ENCODE assay signal across 26 mouse cellular contexts in the genomic region with DNA sequence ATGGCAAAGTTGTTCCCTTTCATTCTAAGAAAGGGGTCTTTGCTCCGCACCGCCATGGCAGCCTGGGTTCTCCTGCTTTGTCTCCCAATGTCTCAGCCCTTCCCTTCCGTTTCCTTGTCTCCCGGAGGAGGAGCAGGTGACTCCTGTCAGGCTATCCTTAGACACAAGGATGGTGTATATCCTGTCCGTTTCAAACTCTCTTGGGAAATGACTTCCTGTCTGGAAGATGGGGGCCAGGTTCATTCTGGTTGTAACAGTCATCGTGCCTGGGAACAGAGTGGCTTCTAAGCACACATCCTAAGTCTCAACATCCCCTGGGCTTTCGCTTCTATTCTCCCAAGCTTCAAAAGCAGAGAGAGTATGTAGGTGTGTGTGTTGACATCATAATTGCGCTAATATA.
"Had no signal": no experiment of that assay in that cellular context is flagged by ENCODE, and none has a peak within 500 bp of the region (broad histone marks: within the 10 kb centered on the region; RNA-seq: fewer than 3 reads in every experiment).

No protein-coding gene starts in this region.

- H3K4me3 ChIP-seq: gastrocnemius, adult 2 months; heart, embryonic 13.5 days; heart, embryonic 15.5 days; hindbrain, embryonic 10.5 days; hindbrain, embryonic 12.5 days; intestine, embryonic 15.5 days; kidney, embryonic 15.5 days; limb, embryonic 13.5 days; limb, embryonic 15.5 days; liver, embryonic 12.5 days had no signal

- H3K27me3 ChIP-seq: heart, embryonic 13.5 days; heart, embryonic 15.5 days; hindbrain, embryonic 12.5 days; intestine, embryonic 15.5 days; kidney, embryonic 15.5 days; limb, embryonic 15.5 days; liver, embryonic 12.5 days had no signal

- ATAC-seq: hindbrain, embryonic 16.5 days; inflammation-experienced regulatory T-cells, adult 6 months; intestine, embryonic 15.5 days; intestine, postnatal 0 days; liver, embryonic 12.5 days had no signal

- H3K36me3 ChIP-seq: heart, embryonic 13.5 days; heart, embryonic 15.5 days; hindbrain, embryonic 10.5 days; hindbrain, embryonic 12.5 days; intestine, embryonic 15.5 days; kidney, embryonic 15.5 days; limb, embryonic 13.5 days; limb, embryonic 15.5 days; liver, embryonic 12.5 days had no signal

- DNase-seq: gastrocnemius, adult 2 months; gastrocnemius, postnatal 10 days; gastrocnemius, postnatal 25 days; kidney, adult 18-20 months; kidney, adult 9 months; kidney, postnatal 14 days; kidney, postnatal 36 days; layer of hippocampus, adult 9-11 months; layer of hippocampus, postnatal 36 days; left cerebral cortex, postnatal 4 days; lung, adult 18-20 months had no signal

- H3K9me3 ChIP-seq: heart, embryonic 13.5 days; heart, embryonic 15.5 days; hindbrain, embryonic 10.5 days; hindbrain, embryonic 12.5 days; intestine, embryonic 15.5 days; kidney, embryonic 15.5 days; limb, embryonic 13.5 days; limb, embryonic 15.5 days had no signal

- H3K4me1 ChIP-seq: hindbrain, embryonic 10.5 days; hindbrain, embryonic 12.5 days; intestine, embryonic 15.5 days; kidney, embryonic 15.5 days; liver, embryonic 12.5 days had no signal

- H3K27ac ChIP-seq: gastrocnemius, adult 2 months; heart, embryonic 13.5 days; heart, embryonic 15.5 days; hindbrain, embryonic 10.5 days; hindbrain, embryonic 12.5 days; hindbrain, embryonic 14.5 days; intestine, embryonic 15.5 days; kidney, embryonic 15.5 days; kidney, postnatal 0 days; limb, embryonic 13.5 days; limb, embryonic 15.5 days; liver, embryonic 12.5 days; liver, embryonic 14.5 days had no signal

- H3K4me2 ChIP-seq: heart, embryonic 13.5 days; heart, embryonic 15.5 days; hindbrain, embryonic 12.5 days; hindbrain, embryonic 14.5 days; intestine, embryonic 15.5 days; kidney, embryonic 15.5 days; limb, embryonic 13.5 days; limb, embryonic 15.5 days; liver, embryonic 12.5 days had no signal

- H3K9ac ChIP-seq: heart, embryonic 13.5 days; heart, embryonic 15.5 days; hindbrain, embryonic 12.5 days; hindbrain, embryonic 14.5 days; intestine, embryonic 15.5 days; kidney, embryonic 15.5 days; limb, embryonic 13.5 days; limb, embryonic 15.5 days; liver, embryonic 12.5 days; liver, embryonic 14.5 days had no signal
